Mouse (Mus musculus) liver, embryonic 14.5 days (tissue): Measurements from ENCODE around the gene Cacna1c.

ENCODE experiments used
- CTCF ChIP-seq: IDR thresholded peaks from 2 replicates; pipeline ENCODE4 v1.5.1; 2016; ENCODE audit warnings: antibody characterized with exemption, low read depth, control low read depth
- EP300 ChIP-seq: IDR thresholded peaks from 2 replicates; pipeline ENCODE4 v1.6.1; 2016; ENCODE audit warnings: antibody characterized with exemption, low read depth

GRCm38 (mm10) chr6:118759015-118759414 lies 437.2 kb downstream of the Cacna1c start:
- no peak for TF ChIP-seq EP300
- TF ChIP-seq CTCF = no peak
